Mouse (Mus musculus) E14TG2a.4 (cell line): ENCODE measurements around the gene Bax.
"Not testable (repeated sequence)": the region's sequence is repeated elsewhere in the genome, so short reads cannot be mapped to it uniquely, and the experiment has no call there.

ENCODE experiments used
- H3K27me3 ChIP-seq: 2 replicates; pipeline ENCODE4 v1.6.1; 2014; ENCODE audit warnings: low read length, control low read depth; ENCODE audit not compliant: insufficient read depth
- H3K36me3 ChIP-seq: 2 replicates; pipeline ENCODE4 v1.6.1; 2014; ENCODE audit warnings: low read length, control low read depth; ENCODE audit not compliant: insufficient read depth
- H3K4me1 ChIP-seq: replicated peaks from 2 replicates; pipeline ENCODE4 v1.6.1; 2014; ENCODE audit warnings: low read depth, low read length, control low read depth
- H3K4me3 ChIP-seq: replicated peaks from 2 replicates; pipeline ENCODE4 v1.5.1; 2014; ENCODE audit warnings: mild to moderate bottlenecking, low read length
- H3K9me3 ChIP-seq: 2 replicates; pipeline ENCODE4 v1.6.1; 2014; ENCODE audit warnings: low read length, control low read depth
- CTCF ChIP-seq: conservative IDR thresholded peaks from 2 replicates; pipeline ENCODE4 v1.5.1; 2014; ENCODE audit warnings: low read length
- NANOG ChIP-seq: IDR thresholded peaks from 2 replicates; pipeline ENCODE4 v1.6.1; 2014; ENCODE audit warnings: borderline replicate concordance, low read length, mixed read lengths
- POU5F1 ChIP-seq: IDR thresholded peaks from 2 replicates; pipeline ENCODE4 v1.6.1; 2014; ENCODE audit warnings: low read length, borderline replicate concordance

Gene Bax

GRCm38 (mm10) chr7:45475291-45475969 lies 8.7 kb upstream of the Bax start:
- H3K4me1 ChIP-seq: peaks cover 51% of the 10 kb centered on the region
- TF ChIP-seq CTCF: no peak
- no peak for TF ChIP-seq POU5F1
- no peak for TF ChIP-seq NANOG
- no peaks in the 10 kb centered on the region for H3K9me3 ChIP-seq
- H3K36me3 ChIP-seq: peaks cover 32% of the 10 kb centered on the region
- H3K27me3 ChIP-seq: no peaks in the 10 kb centered on the region
- H3K4me3 ChIP-seq: peak overlapping the region; percentile 75

- TF ChIP-seq CTCF (peak; percentile 92), NANOG (no peak), POU5F1 (no peak)
- no peaks in the 10 kb centered on the region for H3K9me3 ChIP-seq
These were observed 4.2 kb upstream of the Bax start for GRCm38 (mm10) chr7:45470869-45471268.

GRCm38 (mm10) chr7:45467090-45467670 lies 482 bp upstream of the Bax start:
- no peaks in the 10 kb centered on the region for H3K9me3 ChIP-seq
- H3K27me3 ChIP-seq: no peaks in the 10 kb centered on the region
- peaks cover 40% of the 10 kb centered on the region for H3K36me3 ChIP-seq
- H3K4me3 ChIP-seq: peak overlapping the region; percentile 99
- H3K4me1 ChIP-seq: peaks cover 53% of the 10 kb centered on the region
- TF ChIP-seq NANOG (no peak), CTCF (no peak), POU5F1 (no peak)

More at GRCm38 (mm10) chr7:45470869-45471268, 4.2 kb upstream of the Bax start:
- no peak overlapping the region for H3K4me3 ChIP-seq
- H3K36me3 ChIP-seq: peaks cover 7% of the 10 kb centered on the region
- H3K4me1 ChIP-seq: peaks cover 34% of the 10 kb centered on the region
- no peaks in the 10 kb centered on the region for H3K27me3 ChIP-seq

GRCm38 (mm10) chr7:45465549-45465948 lies 1.1 kb downstream of the Bax start:
- Histone ChIP-seq H3K36me3 (peaks cover 49% of the 10 kb centered on the region), H3K9me3 (no peaks in the 10 kb centered on the region), H3K4me1 (peaks cover 60% of the 10 kb centered on the region), H3K4me3 (peak overlapping the region; percentile 99), H3K27me3 (no peaks in the 10 kb centered on the region)
- TF ChIP-seq NANOG (no peak), CTCF (no peak), POU5F1 (no peak)

- H3K9me3 ChIP-seq: no peaks in the 10 kb centered on the region
These were observed 1.6 kb downstream of the Bax start for GRCm38 (mm10) chr7:45465112-45465511.

GRCm38 (mm10) chr7:45463987-45464778 lies 2.5 kb downstream of the Bax start:
- TF ChIP-seq CTCF (no peak), POU5F1 (no peak), NANOG (no peak)
- Histone ChIP-seq H3K36me3 (peaks cover 56% of the 10 kb centered on the region), H3K4me3 (peak overlapping the region; percentile 99), H3K4me1 (peaks cover 65% of the 10 kb centered on the region), H3K9me3 (no peaks in the 10 kb centered on the region), H3K27me3 (no peaks in the 10 kb centered on the region)

More at GRCm38 (mm10) chr7:45465112-45465511, 1.6 kb downstream of the Bax start:
- peak overlapping the region; percentile 99 for H3K4me3 ChIP-seq
- peaks cover 53% of the 10 kb centered on the region for H3K36me3 ChIP-seq
- TF ChIP-seq NANOG (no peak), CTCF (no peak), POU5F1 (no peak)
- peaks cover 64% of the 10 kb centered on the region for H3K4me1 ChIP-seq
- H3K27me3 ChIP-seq: no peaks in the 10 kb centered on the region

GRCm38 (mm10) chr7:45462868-45463267 lies 3.8 kb downstream of the Bax start:
- peaks cover 62% of the 10 kb centered on the region for H3K4me1 ChIP-seq
- not testable (repeated sequence) for H3K9me3 ChIP-seq, H3K27me3 ChIP-seq
- peak; percentile 47; the same call in 1 of the 2 replicates for TF ChIP-seq CTCF
- peak overlapping the region; percentile 99 for H3K4me3 ChIP-seq
- H3K36me3 ChIP-seq: peaks cover 68% of the 10 kb centered on the region

GRCm38 (mm10) chr7:45462325-45462724 lies 4.4 kb downstream of the Bax start:
- no peaks in the 10 kb centered on the region for H3K9me3 ChIP-seq
- peaks cover 74% of the 10 kb centered on the region for H3K36me3 ChIP-seq
- H3K4me3 ChIP-seq: peak overlapping the region; percentile 75
- no peaks in the 10 kb centered on the region for H3K27me3 ChIP-seq
- TF ChIP-seq NANOG: no peak
- no peak for TF ChIP-seq POU5F1
- TF ChIP-seq CTCF: no peak
- H3K4me1 ChIP-seq: peaks cover 58% of the 10 kb centered on the region
